Mouse (Mus musculus): ENCODE data around the gene Foxm1.

DNA sequence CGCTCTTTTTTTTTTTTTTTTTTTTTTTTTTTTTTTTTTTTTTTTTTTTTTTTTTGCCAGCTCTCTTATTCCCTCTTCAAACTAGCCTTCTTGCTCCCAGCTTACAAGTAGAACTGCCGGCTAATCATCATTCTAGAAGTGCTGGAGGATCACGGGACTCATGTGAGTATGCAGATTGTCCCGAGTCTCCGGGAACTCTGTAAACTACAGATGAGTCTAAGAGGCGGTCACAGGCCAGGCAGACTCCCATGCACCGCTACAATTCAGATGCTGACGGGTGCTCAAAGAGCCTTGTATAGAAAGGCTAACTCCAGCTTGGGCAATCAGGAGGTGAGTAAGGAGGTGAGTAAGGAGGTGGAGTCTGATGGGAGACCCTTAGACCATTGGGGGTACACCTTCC lies 47.2 kb upstream of the Foxm1 start:
- TF ChIP-seq CTCF (IDR thresholded peaks at IDR 0.05; ENCODE audit: low read depth) (no peak), EP300 (IDR thresholded peaks at IDR 0.05; ENCODE audit: low read depth) (no peak)

Data from liver, postnatal 0 days (tissue).